Mouse (Mus musculus) activated CD4-positive, CD25-positive, alpha-beta regulatory T cell, adult 4 months (primary cell): ENCODE data around the gene Nav2. TPM values are rescaled to one million over a fixed set of nuclear protein-coding genes. Genes with fewer than 3 reads are reported as not detected.

Experiments
- ATAC-seq: one replicate; pipeline ENCODE4 v1.8.0; 2017
- polyA plus RNA-seq, 2 experiments: library from polyadenylated mRNA; unstranded; fragments of 100-300 nt; shearing (Covaris generic); gene quantifications; one replicate each; pipeline ENCODE4 v1.2.1; 2017

The Nav2 gene
- polyA plus RNA-seq, 2 experiments from 2014 or later = 14.2 to 16.6 TPM

- no peak for ATAC-seq
Observed at GRCm38 (mm10) chr7:49301487-49301886, 393.0 kb downstream of the Nav2 start.

DNA sequence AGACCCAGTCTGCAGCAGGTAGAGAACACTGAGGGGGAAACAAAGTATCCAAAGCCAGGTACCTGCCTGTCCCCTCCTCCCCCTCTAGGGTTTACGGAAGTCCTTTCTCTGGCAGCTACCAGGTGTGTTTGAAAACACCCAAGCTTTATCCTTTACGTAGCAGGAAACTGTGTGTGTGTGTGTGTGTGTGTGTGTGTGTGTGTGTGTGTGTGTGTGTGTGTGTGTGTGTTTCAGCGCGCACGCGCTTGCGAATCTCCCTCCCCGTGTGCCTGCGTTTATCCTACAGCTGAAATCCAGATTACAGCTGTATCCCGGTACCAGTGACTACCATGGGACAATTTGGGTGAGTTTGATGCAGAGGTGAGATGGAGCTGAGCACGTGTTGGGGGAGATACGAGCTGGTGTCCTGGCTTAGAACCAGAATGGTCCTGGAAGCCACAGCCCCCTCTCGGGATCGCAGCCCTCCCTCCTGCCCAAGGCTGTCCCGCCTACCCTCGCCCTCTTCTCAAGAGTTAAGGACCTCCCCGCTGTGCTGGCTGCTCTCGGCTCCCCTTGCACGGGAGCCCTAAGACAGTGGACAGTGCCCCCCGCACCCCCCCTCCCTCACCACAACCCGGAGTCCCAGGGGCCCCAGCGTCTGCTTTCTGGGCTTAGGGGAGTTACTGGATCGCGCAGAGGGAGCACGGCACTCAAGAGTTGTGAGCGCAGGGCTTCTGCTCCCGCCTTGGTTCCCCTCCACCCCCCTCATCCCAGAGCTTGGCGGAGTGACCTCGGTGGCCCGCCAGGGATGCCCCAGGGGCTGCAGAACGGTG, 395.3 kb downstream of the Nav2 start:
- peak; percentile 32 for ATAC-seq

GRCm38 (mm10) chr7:49307717-49308116, 399.2 kb downstream of the Nav2 start:
- no peak for ATAC-seq

- ATAC-seq = no peak
Observed at GRCm38 (mm10) chr7:49309746-49310145, 401.2 kb downstream of the Nav2 start.

DNA sequence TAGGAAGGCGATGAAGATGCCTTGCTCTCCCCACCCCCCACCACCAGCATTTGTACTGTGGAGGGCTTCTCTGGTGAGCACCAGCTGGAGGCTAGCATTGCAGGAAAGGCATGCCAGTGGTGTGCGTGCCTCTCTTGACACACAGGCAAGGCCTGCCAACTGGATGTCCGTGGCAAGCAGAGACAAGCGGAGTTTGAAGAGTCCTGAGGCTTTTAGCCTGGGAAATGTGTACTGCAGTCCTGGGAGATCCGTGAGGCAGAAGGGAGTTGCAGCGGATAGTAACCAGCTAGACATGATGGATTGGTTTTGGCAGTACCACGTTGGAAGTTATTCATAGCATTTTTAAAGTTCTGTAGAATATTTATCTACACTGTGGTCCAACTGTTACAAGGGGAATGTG, 405.4 kb downstream of the Nav2 start:
- ATAC-seq = no peak

DNA sequence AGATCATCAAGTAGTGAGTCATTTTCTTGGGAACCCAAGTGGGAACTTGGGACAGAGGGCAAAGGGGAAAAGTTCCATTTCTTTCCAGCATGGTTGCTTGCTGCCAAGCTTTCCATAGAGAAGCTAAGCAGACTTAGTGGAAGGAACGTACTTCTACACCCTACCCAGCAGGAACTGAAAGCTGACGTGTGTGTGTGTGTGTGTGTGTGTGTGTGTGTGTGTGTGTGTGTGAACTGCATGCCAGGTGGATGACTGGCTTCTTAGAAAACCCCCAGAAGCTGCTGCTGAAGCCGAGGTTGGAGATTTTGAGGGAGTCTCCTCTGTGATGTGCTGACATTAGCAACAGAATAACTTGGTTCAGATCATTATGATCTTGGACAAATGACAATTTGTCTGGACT, 406.5 kb downstream of the Nav2 start:
- no peak for ATAC-seq

DNA sequence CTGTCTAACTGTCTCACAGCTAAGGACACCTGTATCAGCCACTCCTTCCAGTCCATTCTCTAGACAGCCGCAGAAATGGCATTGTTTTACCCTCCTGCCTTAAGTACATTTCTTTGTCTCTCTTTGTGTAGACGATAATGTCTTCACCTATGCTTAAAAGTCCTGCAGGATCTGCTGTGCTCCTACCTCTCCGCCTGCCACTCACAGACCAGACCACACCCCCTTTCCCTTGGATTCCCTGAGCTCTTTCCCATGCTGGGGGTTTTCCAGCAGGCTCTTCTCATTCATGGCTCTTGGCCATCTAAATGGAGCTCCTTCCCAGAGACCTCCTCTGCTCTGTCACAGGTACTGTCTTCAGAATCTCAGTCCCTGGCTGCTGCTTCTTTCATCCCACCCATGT, 408.1 kb downstream of the Nav2 start:
- no peak for ATAC-seq

GRCm38 (mm10) chr7:49318183-49318897, 409.8 kb downstream of the Nav2 start:
- ATAC-seq = no peak

DNA sequence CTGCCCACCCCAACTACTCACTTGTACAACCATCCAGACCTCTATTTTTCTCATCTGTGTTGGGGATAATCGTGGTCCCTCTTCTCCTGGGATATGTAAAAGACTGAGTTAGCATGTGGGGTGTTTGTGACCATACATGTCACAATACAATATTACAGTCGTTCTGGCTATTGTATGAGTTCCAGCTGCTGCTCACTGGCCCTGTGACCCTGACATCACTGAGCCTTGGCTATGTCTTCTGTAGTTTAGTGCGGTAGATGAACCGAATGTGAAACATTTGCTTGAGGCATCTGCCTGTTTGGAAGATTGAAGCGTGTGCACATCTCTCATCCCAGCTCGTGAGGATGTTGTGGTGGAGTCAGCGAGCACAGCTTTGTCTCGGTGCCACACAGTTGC, 410.4 kb downstream of the Nav2 start:
- ATAC-seq = no peak

DNA sequence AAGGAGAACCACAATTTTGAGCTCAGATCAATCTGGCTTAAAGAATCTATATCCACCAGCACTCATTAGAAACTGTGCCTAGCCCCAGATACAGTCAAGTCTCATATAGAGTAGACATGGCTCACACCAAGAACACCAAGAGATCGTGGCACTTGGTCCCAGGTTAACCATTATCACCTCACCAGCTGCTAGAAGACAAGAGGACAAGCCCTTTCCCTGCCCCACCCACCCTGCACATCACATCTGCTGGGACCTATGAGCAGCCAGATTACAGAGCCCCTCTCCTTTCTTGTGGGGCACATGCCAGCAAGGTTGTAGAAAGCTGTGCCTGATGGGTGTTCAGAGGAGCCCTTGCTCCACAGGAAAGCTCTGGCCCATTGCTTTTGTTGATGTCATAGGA, 411.5 kb downstream of the Nav2 start:
- no peak for ATAC-seq

GRCm38 (mm10) chr7:49321124-49321531, 412.6 kb downstream of the Nav2 start:
- ATAC-seq = no peak

GRCm38 (mm10) chr7:49322179-49322578, 413.7 kb downstream of the Nav2 start:
- ATAC-seq = no peak

DNA sequence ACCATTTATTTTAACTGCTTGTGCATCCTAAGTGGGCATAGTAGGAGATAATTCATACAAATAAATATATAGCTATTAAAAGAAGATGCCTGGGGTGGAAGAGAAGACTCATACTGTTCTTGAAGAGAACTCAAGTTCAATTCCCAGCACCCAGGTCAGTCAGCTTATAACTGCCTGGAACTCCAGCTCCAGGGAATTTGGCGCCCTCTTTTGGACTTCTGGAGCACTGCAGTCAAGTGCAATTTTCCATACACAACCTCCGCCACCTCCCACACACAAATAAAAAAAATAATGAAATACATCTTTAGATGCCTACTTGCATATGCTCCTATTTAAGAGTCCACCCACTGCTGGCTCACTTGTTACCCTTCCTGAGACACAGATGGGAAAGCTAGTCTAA, 416.1 kb downstream of the Nav2 start:
- ATAC-seq = no peak

DNA sequence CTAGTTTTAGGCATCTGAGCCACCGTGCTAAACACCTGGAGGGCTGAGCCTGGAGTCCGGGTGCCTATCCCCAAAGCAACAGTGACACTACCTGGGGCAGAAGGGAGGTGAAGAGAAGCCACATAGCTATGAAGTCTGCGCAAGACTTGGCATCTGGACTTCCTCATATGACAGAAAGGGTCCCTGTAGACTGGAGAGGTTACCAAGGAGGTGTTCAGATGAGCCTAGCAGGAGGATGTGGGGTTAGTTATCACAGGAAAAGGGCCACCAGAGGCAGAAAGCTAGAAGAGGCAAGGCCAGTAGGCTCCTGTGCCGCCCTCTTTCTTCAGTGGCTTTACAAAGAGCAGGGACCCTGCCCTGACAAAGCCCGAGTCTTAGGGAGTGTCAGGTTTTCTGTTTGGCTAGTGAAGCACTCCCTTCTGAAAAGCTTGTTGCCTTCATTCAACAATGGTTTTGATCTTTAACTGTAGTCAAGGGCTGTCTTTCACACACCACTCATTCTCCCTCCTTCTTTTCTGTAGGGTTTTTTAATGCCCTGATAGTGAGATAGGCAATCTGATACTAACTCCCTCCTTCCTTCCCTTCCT, 417.7 kb downstream of the Nav2 start:
- ATAC-seq = no peak

DNA sequence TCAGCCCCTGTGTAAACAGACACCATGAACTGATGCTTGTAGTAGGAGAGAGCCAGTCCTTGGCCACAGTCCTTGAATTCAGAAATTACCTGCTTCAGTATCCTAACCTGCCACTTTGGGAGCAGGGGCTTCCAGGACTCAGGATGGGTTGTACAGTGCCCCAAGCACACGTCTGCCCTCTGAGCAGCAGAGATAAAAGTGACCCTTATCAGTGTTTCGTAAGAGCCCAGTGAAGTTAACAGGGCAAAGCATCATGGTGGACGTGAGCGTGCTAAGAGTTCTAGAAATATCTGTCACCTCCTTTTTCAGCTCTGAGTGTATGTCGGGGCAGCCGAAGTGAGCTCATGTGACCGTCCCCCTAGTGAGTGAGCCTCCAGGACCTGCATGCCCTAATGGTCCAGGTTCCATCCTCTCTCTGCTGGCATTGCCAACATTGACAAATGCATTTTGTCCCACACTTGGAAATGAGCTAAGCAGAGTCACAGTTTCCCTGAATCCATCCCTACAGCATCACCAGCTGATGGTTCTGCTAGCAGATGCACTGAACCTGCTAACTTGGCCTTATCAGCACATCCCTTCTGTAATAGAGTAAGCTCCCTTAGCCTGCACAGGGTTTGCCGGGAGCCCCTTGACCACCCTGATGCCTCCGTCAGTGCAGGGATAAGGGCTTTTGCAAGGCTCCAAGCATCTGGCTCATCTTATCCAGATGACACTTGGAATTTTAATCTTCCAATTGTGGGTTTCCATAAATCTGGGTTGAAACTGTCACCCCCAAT, 418.6 kb downstream of the Nav2 start:
- ATAC-seq = no peak

DNA sequence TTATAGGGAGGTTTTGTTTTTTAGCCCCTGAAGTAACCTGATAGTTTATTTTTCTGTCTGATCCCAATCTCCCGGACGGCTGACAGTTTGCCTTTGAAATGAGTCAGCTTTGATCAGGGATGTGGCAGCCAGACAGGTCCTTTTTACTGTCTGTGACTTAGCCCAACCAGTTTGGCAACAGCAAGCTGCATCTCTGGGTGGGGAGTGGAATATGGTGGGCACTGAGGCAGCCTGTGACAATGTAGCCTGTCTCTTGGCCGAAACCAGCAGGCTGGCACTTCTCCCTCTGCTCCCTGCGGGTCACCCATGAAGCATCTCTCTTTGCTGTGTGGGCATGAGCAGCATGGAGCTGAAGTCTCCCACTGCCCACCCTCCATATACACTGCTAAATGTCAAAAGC, 421.7 kb downstream of the Nav2 start:
- ATAC-seq = no peak

DNA sequence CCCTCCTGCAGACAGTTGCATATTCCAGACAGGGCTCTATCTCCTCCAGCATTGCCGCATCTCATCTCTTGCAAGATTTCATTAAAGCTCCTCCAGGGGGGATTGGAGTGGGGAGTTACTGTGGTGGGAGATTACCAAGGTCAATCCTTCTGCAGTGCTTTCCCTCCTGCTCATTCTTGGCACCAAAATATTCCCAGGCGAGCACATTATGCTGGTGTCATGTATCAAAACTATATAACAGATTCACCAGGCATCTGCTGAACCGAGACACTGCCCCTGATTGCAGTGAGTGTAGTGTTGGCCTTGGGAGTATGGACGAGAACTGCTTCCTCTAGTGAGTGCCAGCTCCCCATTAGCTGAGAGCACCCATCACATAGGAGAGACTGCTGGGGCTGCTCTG, 423.4 kb downstream of the Nav2 start:
- ATAC-seq = no peak

- no peak for ATAC-seq
Observed at GRCm38 (mm10) chr7:49332644-49333043, 424.1 kb downstream of the Nav2 start.

DNA sequence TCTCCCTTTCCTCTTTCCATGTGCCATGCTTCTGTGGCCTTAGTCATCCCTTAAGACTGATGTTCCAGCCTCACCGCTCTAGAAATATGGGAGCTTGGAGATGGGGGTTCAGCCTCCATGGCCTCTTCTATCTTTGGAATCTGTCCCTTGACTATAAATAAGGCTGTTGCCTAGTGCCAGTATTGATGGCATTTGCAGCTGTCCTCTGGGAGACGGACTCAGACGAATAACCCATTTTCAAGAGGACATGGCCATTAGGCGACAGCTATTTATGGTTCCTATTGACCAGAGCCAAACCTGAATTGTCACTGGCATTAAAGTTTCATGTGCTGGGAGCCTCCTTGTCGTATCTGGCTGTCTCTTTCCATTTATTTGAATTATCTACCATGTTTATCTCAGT, 425.6 kb downstream of the Nav2 start:
- no peak for ATAC-seq

DNA sequence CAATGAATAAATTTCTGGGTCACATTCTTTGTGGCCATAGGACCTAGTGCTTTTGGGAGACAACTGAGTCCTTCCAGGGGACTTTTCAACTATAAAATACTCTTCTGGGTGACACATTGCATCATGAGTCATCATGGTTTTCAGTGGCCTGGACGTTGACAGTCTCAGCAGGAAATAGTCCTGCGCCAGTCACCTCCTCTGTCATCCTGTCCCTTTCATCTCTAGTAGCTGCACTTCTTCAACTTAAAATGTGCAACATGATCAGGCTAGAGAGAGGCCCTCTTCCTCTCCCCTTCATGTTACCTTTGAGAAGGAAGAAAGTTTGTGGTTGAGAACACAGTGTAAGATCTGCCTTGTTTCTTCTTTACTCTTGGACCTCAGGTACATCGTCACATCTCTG, 426.5 kb downstream of the Nav2 start:
- peak; percentile 72 for ATAC-seq

DNA sequence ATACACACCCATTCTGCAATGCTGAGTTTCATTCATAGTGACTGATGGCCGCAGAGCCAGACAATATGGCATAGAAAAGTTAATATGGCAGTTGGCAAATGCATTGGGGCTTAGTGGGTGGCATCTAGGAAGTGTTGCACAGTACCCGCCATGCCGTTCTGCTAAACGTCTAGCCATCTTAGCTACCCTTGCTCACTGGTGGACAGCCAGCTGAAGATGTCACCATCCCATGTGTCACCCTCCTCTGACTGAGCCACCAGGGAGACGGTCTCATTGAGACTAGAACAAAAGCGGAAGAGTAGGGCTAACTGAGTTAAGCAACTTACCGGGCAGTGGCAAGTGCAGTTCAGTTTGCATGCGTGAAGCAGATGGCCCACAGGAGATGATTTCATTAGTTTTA, 428.2 kb downstream of the Nav2 start:
- no peak for ATAC-seq

GRCm38 (mm10) chr7:49337710-49338109, 429.2 kb downstream of the Nav2 start:
- no peak for ATAC-seq

GRCm38 (mm10) chr7:49339953-49340352, 431.4 kb downstream of the Nav2 start:
- ATAC-seq = no peak
